Mouse (Mus musculus): Measurements from ENCODE around the gene Bloc1s3.

GRCm38 (mm10) chr7:19462884-19463381 is 45.2 kb downstream of the Bloc1s3 start, which contains the start of gene Exoc3l2:
- TF ChIP-seq CTCF (conservative IDR thresholded peaks at IDR 0.05; ENCODE audit: low read length): no peak
- no peak for TF ChIP-seq NANOG (IDR thresholded peaks at IDR 0.05; ENCODE audit: borderline replicate concordance, low read length)

All from E14TG2a.4 (cell line).